Mouse (Mus musculus) lung, postnatal 25 days (tissue): ENCODE measurements around the gene Capn12.
"Not testable (repeated sequence)": the region's sequence is repeated elsewhere in the genome, so short reads cannot be mapped to it uniquely, and the experiment has no call there.

ENCODE experiments used
- DNase-seq: peaks from one replicate; pipeline ENCODE4 v3.0.0; 2022; ENCODE audit warnings: low spot score

Gene Capn12

GRCm38 (mm10) chr7:28877856-28878255 is 3.4 kb upstream of the Capn12 start:
- DNase-seq = no peak

DNA sequence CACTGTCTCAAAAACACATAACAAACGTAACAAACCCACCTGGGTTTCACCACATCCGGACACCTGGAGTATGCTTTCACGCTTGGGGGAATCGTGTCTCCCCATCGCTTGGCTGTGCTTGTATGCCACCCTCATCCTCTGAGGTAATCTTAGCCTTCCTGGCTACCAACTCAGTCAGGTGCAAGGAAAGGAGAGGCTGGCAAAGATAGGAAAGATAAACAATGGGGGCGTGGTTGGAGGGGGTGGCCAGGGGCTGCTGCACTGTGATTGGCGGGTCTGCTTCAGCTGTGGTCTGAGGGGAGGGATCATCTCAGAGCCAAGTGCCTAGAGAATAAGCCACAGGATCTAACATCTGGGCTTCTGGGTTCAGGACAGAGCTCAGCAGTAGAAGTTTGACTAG is 1.6 kb upstream of the Capn12 start:
- DNase-seq = no peak

GRCm38 (mm10) chr7:28880554-28880953 is 668 bp upstream of the Capn12 start:
- DNase-seq = no peak

DNA sequence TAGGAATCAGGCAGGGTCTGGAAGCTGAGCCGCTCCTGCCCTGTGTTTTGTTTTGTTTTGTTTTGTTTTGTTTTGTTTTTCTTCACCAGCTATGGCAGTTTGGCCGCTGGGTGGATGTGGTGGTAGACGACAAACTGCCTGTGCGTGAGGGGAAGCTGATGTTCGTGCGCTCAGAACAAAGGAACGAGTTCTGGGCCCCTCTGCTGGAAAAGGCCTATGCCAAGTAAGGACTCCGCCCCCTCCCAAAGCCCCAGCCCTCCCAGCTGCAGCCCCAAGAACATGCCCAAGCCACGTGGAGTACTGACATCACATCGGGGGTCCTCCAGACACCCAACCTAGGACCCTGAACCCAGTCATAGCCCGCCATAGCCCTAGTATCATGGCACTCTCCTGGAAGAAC is 1.8 kb downstream of the Capn12 start:
- DNase-seq = no peak

GRCm38 (mm10) chr7:28883704-28884103 is 2.5 kb downstream of the Capn12 start:
- not testable (repeated sequence) for DNase-seq

DNA sequence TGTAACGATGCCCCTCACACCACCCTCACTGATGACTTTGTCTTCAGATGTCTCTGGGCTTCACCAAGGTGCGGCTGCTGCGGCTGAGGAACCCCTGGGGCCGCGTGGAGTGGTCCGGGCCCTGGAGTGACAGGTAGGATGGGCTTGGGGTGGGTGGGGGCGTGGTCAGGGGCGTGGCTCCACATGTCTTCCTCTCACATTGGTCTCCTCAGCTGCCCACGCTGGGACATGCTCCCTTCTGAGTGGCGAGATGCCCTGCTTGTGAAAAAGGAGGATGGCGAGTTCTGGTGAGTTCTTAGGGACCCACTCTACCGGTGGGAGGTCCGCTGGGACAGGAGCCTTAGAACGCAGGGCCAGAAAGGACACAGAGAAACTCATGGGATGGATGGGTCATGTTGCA is 5.3 kb downstream of the Capn12 start:
- no peak for DNase-seq

- no peak for DNase-seq
Observed at GRCm38 (mm10) chr7:28888701-28889161, 7.5 kb downstream of the Capn12 start.

- DNase-seq = no peak
Observed at GRCm38 (mm10) chr7:28892601-28893000, 11.4 kb downstream of the Capn12 start.

DNA sequence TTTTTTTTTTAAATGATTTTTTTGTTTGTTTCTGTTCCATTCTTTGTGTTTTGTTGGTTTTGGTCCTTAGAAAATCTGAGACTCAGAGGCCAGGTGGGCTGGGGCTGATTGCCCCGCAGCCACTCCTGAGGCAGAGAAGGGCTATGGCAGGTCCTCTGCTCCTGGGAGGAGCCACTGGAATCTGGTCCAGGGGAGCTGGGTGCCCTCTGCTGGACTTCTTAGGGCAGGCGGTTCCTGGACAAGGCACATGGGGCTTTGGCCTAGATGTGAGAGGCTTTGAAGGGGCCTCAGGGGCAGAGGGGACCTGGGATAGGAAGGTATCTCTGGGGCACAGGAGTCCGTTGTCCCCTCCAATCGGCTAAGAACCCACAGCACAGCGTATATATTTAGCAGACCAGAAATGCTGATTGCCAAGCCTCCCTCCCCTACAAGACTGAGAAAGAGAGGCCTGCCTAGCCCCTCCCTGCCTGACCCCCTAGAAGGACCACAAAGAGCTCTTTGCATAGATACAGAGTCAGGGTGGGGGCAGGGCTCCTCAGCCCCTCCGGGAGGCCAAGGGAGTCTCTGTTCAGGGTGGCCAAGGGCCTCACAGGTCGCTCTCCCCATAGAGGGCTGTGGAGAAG is 12.5 kb downstream of the Capn12 start:
- peak; percentile 35 for DNase-seq

DNA sequence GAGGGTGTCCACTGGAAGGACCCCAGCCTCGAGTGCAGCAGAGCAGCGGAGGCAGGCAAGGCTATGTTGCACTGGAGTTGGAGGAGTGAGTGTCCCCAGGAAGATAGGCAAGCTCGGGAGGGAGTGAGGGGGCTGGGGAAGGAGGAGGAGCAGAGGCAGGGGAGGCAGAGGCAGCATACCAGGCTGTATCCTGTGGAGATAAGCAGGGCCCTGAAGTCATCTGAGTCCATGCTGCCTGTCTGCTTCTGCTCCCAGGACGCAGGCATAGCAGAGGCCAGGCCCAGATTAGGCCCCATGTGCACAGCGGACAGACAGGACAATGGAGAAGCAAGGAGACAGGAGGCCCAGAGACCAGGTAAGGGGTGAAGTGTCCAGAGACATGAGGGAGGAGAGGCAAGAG is 13.7 kb downstream of the Capn12 start:
- DNase-seq = no peak

- no peak for DNase-seq
Observed at GRCm38 (mm10) chr7:28897661-28898060, 16.4 kb downstream of the Capn12 start.

- DNase-seq = no peak
Observed at GRCm38 (mm10) chr7:28899972-28900371, 18.8 kb downstream of the Capn12 start.

DNA sequence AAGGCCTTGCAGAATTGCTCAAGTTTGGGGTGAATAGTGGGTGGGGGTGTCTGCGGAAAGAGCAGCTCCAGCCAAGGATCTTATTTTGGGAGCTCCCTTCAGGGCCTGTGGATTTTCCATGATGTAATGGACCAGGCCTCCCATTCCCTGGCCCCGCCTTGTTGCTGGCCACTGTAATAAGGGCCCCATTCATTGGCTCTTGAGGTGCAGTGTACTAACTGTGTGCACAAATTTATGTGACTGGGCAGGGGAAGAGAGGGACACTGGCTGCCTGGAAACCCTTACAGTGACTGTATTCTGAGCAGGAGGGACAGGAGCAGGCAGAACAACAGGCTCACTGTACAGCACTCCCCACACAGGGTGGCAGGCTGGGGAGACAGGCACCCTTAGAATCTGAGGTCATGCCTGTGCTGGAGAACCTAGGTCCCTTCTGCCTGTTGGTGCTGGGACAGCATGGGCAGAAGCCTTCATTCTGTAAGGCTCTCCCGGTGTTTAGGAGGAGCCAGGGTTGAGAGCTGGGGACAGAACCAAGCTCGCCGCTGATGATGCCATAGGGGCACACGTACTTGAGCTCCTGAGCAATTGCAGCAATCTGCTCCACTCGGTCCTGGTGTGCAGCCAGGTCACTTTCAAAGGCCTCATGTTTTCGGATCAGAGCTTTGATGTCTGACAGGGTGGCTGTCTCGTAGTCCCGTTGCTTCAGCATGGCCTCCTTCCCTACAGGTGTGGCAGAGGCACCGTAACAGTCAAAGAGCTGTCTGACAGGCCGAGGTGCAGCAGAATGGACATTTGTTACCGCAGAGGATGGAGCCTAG is 20.3 kb downstream of the Capn12 start:
- no peak for DNase-seq

DNA sequence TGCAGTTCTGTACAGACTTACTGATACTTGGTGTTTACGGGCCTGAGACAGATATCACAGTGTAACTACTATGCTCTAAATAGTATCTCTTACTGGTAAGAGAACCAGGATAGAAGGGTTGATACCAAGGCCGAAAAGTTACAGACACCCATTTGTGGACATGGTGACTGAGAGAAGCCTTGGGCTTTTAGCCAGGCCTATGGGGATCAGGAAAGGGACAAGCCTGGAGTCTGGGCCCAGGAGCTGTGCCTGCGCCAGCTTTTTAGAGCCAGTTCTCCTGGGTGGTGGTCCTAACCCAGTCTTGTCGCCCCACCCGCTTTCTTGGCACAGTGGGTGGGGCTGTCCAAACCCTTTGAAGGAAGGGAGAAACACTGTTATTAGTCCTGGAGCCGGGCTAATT is 21.0 kb downstream of the Capn12 start:
- DNase-seq = no peak

DNA sequence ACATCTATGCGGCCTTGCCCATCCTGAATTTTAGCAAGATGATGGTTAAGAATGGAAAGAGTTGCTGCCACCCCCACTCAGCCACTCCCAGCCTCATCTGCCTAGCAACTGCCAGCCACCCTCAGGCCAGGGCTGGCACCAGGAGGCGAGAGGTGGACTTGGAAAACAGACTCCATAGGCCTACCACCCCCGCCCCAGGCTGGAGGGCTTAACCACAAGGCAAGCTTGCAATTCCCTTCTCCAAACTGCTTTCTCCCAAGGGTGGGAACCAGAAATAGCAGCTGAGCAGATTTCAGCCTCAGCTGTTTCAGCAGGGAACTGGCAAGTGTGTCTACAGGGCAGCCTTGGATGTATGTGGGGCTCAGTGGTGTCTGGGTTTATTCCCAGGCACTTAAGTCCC is 21.6 kb downstream of the Capn12 start:
- no peak for DNase-seq

DNA sequence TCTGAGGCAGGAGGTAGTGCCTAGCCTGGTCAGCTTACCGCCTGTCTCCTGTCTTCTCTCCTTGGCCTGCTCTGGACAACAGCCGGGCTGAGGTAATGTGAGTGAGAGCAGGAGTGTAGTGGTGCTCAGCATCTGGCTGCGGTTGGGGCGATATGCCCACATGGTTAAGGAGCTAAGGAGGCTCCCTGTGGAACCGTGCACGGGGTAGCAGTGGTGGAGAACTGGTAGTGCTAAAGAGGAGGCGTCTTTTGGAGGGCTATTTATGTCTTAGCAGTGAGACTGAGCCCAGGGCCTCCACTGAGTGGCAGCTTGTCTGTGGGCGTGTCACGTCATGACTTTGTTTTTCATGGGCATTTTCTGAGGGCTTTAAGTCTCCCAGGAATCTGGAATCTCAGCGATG is 22.6 kb downstream of the Capn12 start:
- no peak for DNase-seq

DNA sequence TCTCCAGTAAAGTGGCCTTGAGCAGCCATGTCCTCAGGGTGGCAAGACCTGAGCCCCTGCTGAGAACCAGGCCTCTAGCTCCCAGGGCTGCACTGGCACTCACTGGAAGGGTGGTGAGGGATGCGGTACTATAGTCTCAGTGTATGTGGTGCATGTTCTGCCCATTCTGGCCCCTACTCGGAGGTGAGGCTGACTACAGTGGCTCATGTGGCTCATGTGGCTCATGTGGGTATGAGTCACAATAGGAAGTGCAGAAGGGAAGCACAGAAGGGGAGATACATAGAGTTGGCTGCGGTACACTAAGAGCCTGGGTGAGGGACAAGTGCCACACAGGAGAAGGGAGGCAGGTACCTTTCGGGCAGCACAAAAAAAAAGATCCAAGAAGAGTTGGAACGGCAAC is 26.0 kb downstream of the Capn12 start:
- no peak for DNase-seq

DNA sequence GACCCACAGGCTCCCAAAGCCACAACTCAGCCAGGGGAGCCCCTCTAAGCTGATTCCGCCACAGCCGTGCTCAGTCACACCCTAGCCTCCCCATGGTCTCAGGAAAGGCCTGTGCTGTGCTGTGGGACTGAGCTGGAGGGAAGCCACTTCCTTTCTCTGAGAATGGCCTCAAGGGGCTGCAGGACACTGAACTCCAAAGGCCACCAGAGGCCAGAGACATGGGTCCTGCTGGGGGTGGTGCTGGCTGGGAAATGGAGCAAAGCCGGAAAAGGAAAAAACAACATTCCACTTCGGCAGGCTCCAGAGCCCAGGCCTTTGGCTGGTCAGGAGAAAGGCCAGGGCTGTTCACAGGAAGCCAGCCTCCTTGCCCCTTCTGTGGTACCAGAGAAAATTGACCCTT is 30.4 kb downstream of the Capn12 start:
- peak; percentile 84 for DNase-seq

GRCm38 (mm10) chr7:28913171-28913570 is 31.9 kb downstream of the Capn12 start:
- DNase-seq = no peak

GRCm38 (mm10) chr7:28916491-28916890 is 35.3 kb downstream of the Capn12 start:
- no peak for DNase-seq

GRCm38 (mm10) chr7:28917503-28918426 is 36.5 kb downstream of the Capn12 start:
- DNase-seq = peak; percentile 61

- DNase-seq = no peak
Observed at GRCm38 (mm10) chr7:28918540-28918939, 37.3 kb downstream of the Capn12 start.

DNA sequence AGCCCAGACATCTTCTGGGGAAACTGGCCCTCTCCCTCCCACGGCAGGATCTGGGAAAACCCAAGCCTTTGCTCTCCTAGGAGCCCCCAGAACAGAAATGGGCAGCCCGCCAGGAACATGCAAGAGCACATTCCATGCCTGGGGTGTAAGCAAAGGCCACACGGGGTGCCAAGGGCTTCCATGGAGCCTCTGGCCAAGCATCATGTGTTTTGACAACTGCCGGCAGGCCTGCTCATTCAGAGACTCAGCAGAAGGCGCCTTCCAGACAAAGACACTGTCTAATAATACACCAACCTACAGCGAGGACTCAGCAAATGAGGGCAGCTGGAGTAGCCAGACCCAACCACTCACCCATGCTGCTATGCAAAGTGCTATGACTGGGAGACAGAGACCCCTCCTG is 38.6 kb downstream of the Capn12 start:
- DNase-seq = peak; percentile 85
